Mouse (Mus musculus) ES-Bruce4 (cell line): ENCODE results near the gene Slc2a13. TPM values are rescaled to one million over a fixed set of nuclear protein-coding genes. Genes with fewer than 3 reads are reported as not detected.

ENCODE experiments used
- H3K27ac ChIP-seq: 2 replicates; pipeline ENCODE4 v1.5.1; 2012; ENCODE audit warnings: low read length, inconsistent platforms; ENCODE audit not compliant: insufficient read depth
- H3K27me3 ChIP-seq: 2 replicates; pipeline ENCODE4 v1.6.1; 2012; ENCODE audit warnings: mild to moderate bottlenecking, low read length, inconsistent platforms; ENCODE audit not compliant: control insufficient read depth, poor library complexity, insufficient read depth, severe bottlenecking
- H3K36me3 ChIP-seq: 2 replicates; pipeline ENCODE4 v1.6.1; 2012; ENCODE audit warnings: inconsistent platforms, mild to moderate bottlenecking, low read length, moderate library complexity; ENCODE audit not compliant: control insufficient read depth, poor library complexity, insufficient read depth, severe bottlenecking
- H3K4me1 ChIP-seq: one replicate; pipeline ENCODE4 v1.8.1; 2011; ENCODE audit warnings: low read length; ENCODE audit not compliant: control insufficient read depth, insufficient read depth
- H3K4me3 ChIP-seq: 2 replicates; pipeline ENCODE4 v1.5.1; 2011; ENCODE audit warnings: low read depth, mild to moderate bottlenecking, low read length
- H3K9ac ChIP-seq: 2 replicates; pipeline ENCODE4 v1.6.1; 2012; ENCODE audit warnings: low read depth, mild to moderate bottlenecking, inconsistent platforms; ENCODE audit not compliant: poor library complexity, severe bottlenecking
- H3K9me3 ChIP-seq: replicated peaks from 2 replicates; pipeline ENCODE4 v1.6.1; 2012; ENCODE audit warnings: mild to moderate bottlenecking, low read length, inconsistent platforms; ENCODE audit not compliant: control insufficient read depth, poor library complexity, insufficient read depth, severe bottlenecking
- CTCF ChIP-seq: IDR thresholded peaks from one replicate; pipeline ENCODE4 v1.8.1; 2011; ENCODE audit warnings: low read depth, low read length
- EP300 ChIP-seq: IDR thresholded peaks from 2 replicates; pipeline ENCODE4 v1.6.1; 2011; ENCODE audit warnings: low read depth, low read length; ENCODE audit not compliant: insufficient read depth
- POLR2A ChIP-seq: IDR thresholded peaks from one replicate; pipeline ENCODE4 v1.8.1; 2011; ENCODE audit warnings: low read length; ENCODE audit not compliant: insufficient read depth
- polyA plus RNA-seq: library from polyadenylated mRNA; stranded (reverse); fragments of >200 nt; gene quantifications from 2 replicates; pipeline ENCODE4 v1.2.4, GENCODE M21; 2011; ENCODE audit warnings: low read depth; ENCODE audit not compliant: missing spikeins, insufficient read depth, insufficient read length

Slc2a13 gene
- polyA plus RNA-seq = not detected in 2 replicates

GRCm38 (mm10) chr15:91573111-91573538, at the start of gene Slc2a13:
TSS of gene Slc2a13 (minus strand) at chr15:91573261.
- Histone ChIP-seq H3K4me1 (no peaks in the 10 kb centered on the region), H3K36me3 (no peaks in the 10 kb centered on the region), H3K9ac (peak within 1 kb of the TSS; percentile 53), H3K27ac (no peak within 1 kb of the TSS), H3K9me3 (no peaks in the 10 kb centered on the region), H3K27me3 (peaks cover 7% of the 10 kb centered on the region), H3K4me3 (peak within 1 kb of the TSS; percentile 72)
- no peak for TF ChIP-seq POLR2A
- TF ChIP-seq EP300 = no peak
- TF ChIP-seq CTCF = no peak

GRCm38 (mm10) chr15:91616016-91616415, 43.0 kb upstream of the Slc2a13 start:
- TF ChIP-seq POLR2A (no peak), EP300 (no peak), CTCF (no peak)
- H3K9me3 ChIP-seq = no peaks in the 10 kb centered on the region; the same call in 1 of the 2 replicates
- H3K36me3 ChIP-seq = no peaks in the 10 kb centered on the region
- H3K9ac ChIP-seq = no peak overlapping the region
- no peaks in the 10 kb centered on the region for H3K4me1 ChIP-seq
- H3K4me3 ChIP-seq = no peak overlapping the region
- no peak overlapping the region for H3K27ac ChIP-seq
- H3K27me3 ChIP-seq = no peaks in the 10 kb centered on the region

DNA sequence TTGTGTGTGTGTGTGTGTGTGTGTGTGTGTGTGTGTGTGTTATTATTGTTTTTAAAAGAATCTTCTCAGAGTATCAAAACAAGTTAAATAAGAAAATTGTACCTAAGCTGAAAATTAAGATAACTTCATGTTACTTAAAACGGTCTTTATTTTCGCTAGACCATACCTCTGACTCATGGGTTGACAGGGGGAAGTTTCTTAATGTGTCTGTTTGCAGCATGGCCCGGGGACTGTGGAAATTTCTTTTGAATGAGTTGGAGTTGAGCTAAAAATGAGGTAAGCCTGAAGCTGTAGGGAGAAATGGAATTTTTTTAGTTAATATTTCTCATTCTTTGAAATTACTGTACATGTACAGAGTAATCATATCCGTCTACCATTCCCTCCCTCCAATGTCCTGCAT, 42.5 kb upstream of the Slc2a13 start:
- TF ChIP-seq POLR2A (no peak), EP300 (no peak), CTCF (no peak)

GRCm38 (mm10) chr15:91613981-91614665, 41.1 kb upstream of the Slc2a13 start:
- H3K36me3 ChIP-seq = no peaks in the 10 kb centered on the region
- TF ChIP-seq EP300 = no peak
- no peak for TF ChIP-seq CTCF
- no peak for TF ChIP-seq POLR2A
- H3K9me3 ChIP-seq = no peaks in the 10 kb centered on the region; the same call in 1 of the 2 replicates
- no peak overlapping the region for H3K4me3 ChIP-seq
- H3K9ac ChIP-seq = no peak overlapping the region
- H3K27ac ChIP-seq = no peak overlapping the region
- no peaks in the 10 kb centered on the region for H3K27me3 ChIP-seq
- no peaks in the 10 kb centered on the region for H3K4me1 ChIP-seq

More for the DNA sequence above, 42.5 kb upstream of the Slc2a13 start:
- no peak overlapping the region for H3K4me3 ChIP-seq
- H3K4me1 ChIP-seq = no peaks in the 10 kb centered on the region
- no peak overlapping the region for H3K9ac ChIP-seq
- H3K27ac ChIP-seq = no peak overlapping the region
- no peaks in the 10 kb centered on the region; the same call in 1 of the 2 replicates for H3K9me3 ChIP-seq
- no peaks in the 10 kb centered on the region for H3K36me3 ChIP-seq
- no peaks in the 10 kb centered on the region for H3K27me3 ChIP-seq

- no peak overlapping the region for H3K9ac ChIP-seq
- no peak overlapping the region for H3K4me3 ChIP-seq
Observed at GRCm38 (mm10) chr15:91609713-91610112, 36.7 kb upstream of the Slc2a13 start.

GRCm38 (mm10) chr15:91608811-91609210, 35.8 kb upstream of the Slc2a13 start:
- Histone ChIP-seq H3K9me3 (no peaks in the 10 kb centered on the region), H3K4me1 (no peaks in the 10 kb centered on the region), H3K27me3 (no peaks in the 10 kb centered on the region), H3K27ac (no peak overlapping the region), H3K36me3 (no peaks in the 10 kb centered on the region), H3K9ac (no peak overlapping the region), H3K4me3 (no peak overlapping the region)
- TF ChIP-seq POLR2A (no peak), EP300 (no peak), CTCF (no peak)

More at GRCm38 (mm10) chr15:91609713-91610112, 36.7 kb upstream of the Slc2a13 start:
- TF ChIP-seq POLR2A (no peak), EP300 (no peak), CTCF (peak; percentile 10)
- H3K4me1 ChIP-seq = no peaks in the 10 kb centered on the region
- no peaks in the 10 kb centered on the region for H3K27me3 ChIP-seq
- H3K36me3 ChIP-seq = no peaks in the 10 kb centered on the region
- no peaks in the 10 kb centered on the region for H3K9me3 ChIP-seq
- H3K27ac ChIP-seq = no peak overlapping the region
